8 mouse cellular contexts compared by ENCODE assay signal in genomic region chr11:97532354-97532753, GRCm38 (mm10). TPM values are rescaled to one million over a fixed set of nuclear protein-coding genes. Genes with fewer than 3 reads are reported as not detected.
A peak's percentile ranks its signal among the peaks of the same experiment; 100 is the strongest.
DNase-seq lines count a peak whose midpoint lies in the region; ATAC-seq and TF ChIP-seq lines count a peak whose summit lies in the region.

No protein-coding gene starts in this region.

- TF ChIP-seq EP300 in CH12.LX (IDR thresholded peaks at IDR 0.05; ENCODE audit: low read length): no peak
- TF ChIP-seq EP300 in liver, embryonic 14.5 days (IDR thresholded peaks at IDR 0.05; ENCODE audit: low read depth): no peak

- no peak for TF ChIP-seq CTCF in CH12.LX (conservative IDR thresholded peaks at IDR 0.05 in 1 of 2, IDR thresholded peaks at IDR 0.05 in 1 of 2; ENCODE audit: low read depth in 2 of 2, low read length in 2 of 2)
- no peak for TF ChIP-seq CTCF in liver, embryonic 14.5 days (IDR thresholded peaks at IDR 0.05; ENCODE audit: low read depth)

- peaks cover 16% of the 10 kb centered on the region for H3K9me3 ChIP-seq in CH12.LX (replicated peaks; ENCODE audit: low read length)
- no peaks in the 10 kb centered on the region for H3K9me3 ChIP-seq in embryonic facial prominence, embryonic 15.5 days (replicated peaks)
- no peaks in the 10 kb centered on the region for H3K9me3 ChIP-seq in liver, embryonic 14.5 days (ENCODE audit: control insufficient read depth, low read length)

- H3K27ac ChIP-seq in CH12.LX (ENCODE audit: insufficient read depth, low read depth): no peak overlapping the region
- no peak overlapping the region for H3K27ac ChIP-seq in embryonic facial prominence, embryonic 15.5 days (replicated peaks)
- no peak overlapping the region for H3K27ac ChIP-seq in liver, embryonic 14.5 days

- H3K4me2 ChIP-seq in CH12.LX (ENCODE audit: insufficient read depth, low read depth, poor library complexity, severe bottlenecking): peak overlapping the region; percentile 86
- peak overlapping the region; percentile 88 for H3K4me2 ChIP-seq in embryonic facial prominence, embryonic 15.5 days (replicated peaks)
- H3K4me2 ChIP-seq in liver, embryonic 14.5 days (ENCODE audit: low read depth): peak overlapping the region; percentile 66

- no peak for TF ChIP-seq RAD21 in CH12.LX (IDR thresholded peaks at IDR 0.05; ENCODE audit: low read depth, low read length)

- no peaks in the 10 kb centered on the region for H3K36me3 ChIP-seq in CH12.LX (replicated peaks in 1 of 2; ENCODE audit: control insufficient read depth in 1 of 2, insufficient read depth in 1 of 2, low read length in 1 of 2)
- no peaks in the 10 kb centered on the region for H3K36me3 ChIP-seq in embryonic facial prominence, embryonic 15.5 days
- no peaks in the 10 kb centered on the region for H3K36me3 ChIP-seq in liver, embryonic 14.5 days (replicated peaks; ENCODE audit: control insufficient read depth, insufficient read depth, low read depth)

- WGBS in embryonic facial prominence, embryonic 15.5 days: 10% methylated on average over 8 of the region's 8 CpGs
- WGBS in liver, embryonic 14.5 days (ENCODE audit: insufficient replicate concordance): 10% methylated on average over 8 of the region's 8 CpGs

- no peaks in the 10 kb centered on the region for H3K79me2 ChIP-seq in CH12.LX (replicated peaks; ENCODE audit: control insufficient read depth, extremely low read depth, insufficient read depth, poor library complexity, severe bottlenecking)

- H3K27me3 ChIP-seq in CH12.LX (replicated peaks): peaks cover 87% of the 10 kb centered on the region
- H3K27me3 ChIP-seq in embryonic facial prominence, embryonic 15.5 days: peaks cover 61% of the 10 kb centered on the region
- peaks cover 60% of the 10 kb centered on the region for H3K27me3 ChIP-seq in liver, embryonic 14.5 days (ENCODE audit: control insufficient read depth, insufficient read depth, low read length)

- in situ Hi-C loops in CH12.LX (cut with MboI; ENCODE audit: low pct_ligation_motif_present, low pct_unique_long_range_greater_than_20kb, low sequenced_read_pairs): loop anchor here (5.0 kb wide), 1 partner anchor 35 kb away; no protein-coding TSS in a partner anchor

- dilution Hi-C loops in CH12.LX (cut with MboI; ENCODE audit: extremely low pct_ligation_motif_present, extremely low pct_unique_long_range_greater_than_20kb, low sequenced_read_pairs): no loop called here

- peaks cover 13 to 25% of the 10 kb centered on the region in 2 experiments for H3K4me1 ChIP-seq in CH12.LX (ENCODE audit: control insufficient read depth in 1 of 2, insufficient read depth in 2 of 2)
- peaks cover 44% of the 10 kb centered on the region for H3K4me1 ChIP-seq in embryonic facial prominence, embryonic 15.5 days
- H3K4me1 ChIP-seq in liver, embryonic 14.5 days (replicated peaks; ENCODE audit: control insufficient read depth in 2 of 2, insufficient read depth in 2 of 2, low read length in 1 of 2): 0 out of 4 replicates have a peak, but pooled peaks cover 0 to 3% of the 10 kb centered on the region in 2 experiments

- intact Hi-C loops in heart, postnatal 14 days (cut with DNase I): loop anchor here (1.0 to 5.0 kb wide), 2 partner anchors 45 to 90 kb away; partner anchors contain the start of gene Srcin1
- intact Hi-C loops in left cerebral cortex, postnatal 14 days (cut with DNase I): loop anchor here (5.0 kb wide), 1 partner anchor 40 kb away; no protein-coding TSS in a partner anchor

- ATAC-seq in embryonic facial prominence, embryonic 15.5 days (ENCODE audit: insufficient number of reproducible peaks, low FRiP score, low TSS enrichment, low read depth): no peak
- ATAC-seq in liver, embryonic 14.5 days (ENCODE audit: insufficient read depth): no peak

- H3K4me3 ChIP-seq in CH12.LX (replicated peaks in 1 of 3; ENCODE audit: low read depth in 2 of 3, low read length in 2 of 3, poor library complexity in 1 of 3): peak overlapping the region; percentile 47 to 63 (median 52)
- H3K4me3 ChIP-seq in embryonic facial prominence, embryonic 15.5 days (replicated peaks): peak overlapping the region; percentile 46
- no peak overlapping the region for H3K4me3 ChIP-seq in liver, embryonic 14.5 days (ENCODE audit: insufficient read depth in 1 of 2, low read depth in 2 of 2, low read length in 2 of 2)

- no peak for TF ChIP-seq POLR2A in CH12.LX (IDR thresholded peaks at IDR 0.05; ENCODE audit: low read depth, low read length)

- peak; percentile 85 for DNase-seq in heart, adult 11 months
- no peak for DNase-seq in heart, postnatal 14 days
- DNase-seq in CH12.LX (ENCODE audit: extremely low read depth): no peak
- DNase-seq in liver, embryonic 14.5 days (ENCODE audit: low read depth in 3 of 3, low spot score in 3 of 3): no peak
- DNase-seq in urinary bladder, postnatal 10 days (ENCODE audit: low spot score): no peak
- DNase-seq in spleen, postnatal 36 days (ENCODE audit: low spot score in 2 of 2): no peak
- no peak for DNase-seq in left cerebral cortex, postnatal 14 days (ENCODE audit: low spot score in 2 of 2)

- H3K9ac ChIP-seq in CH12.LX (ENCODE audit: insufficient read depth, low read depth): peak overlapping the region; percentile 14; the same call in 1 of the 2 replicates
- H3K9ac ChIP-seq in embryonic facial prominence, embryonic 15.5 days: no peak overlapping the region
- H3K9ac ChIP-seq in liver, embryonic 14.5 days (replicated peaks): no peak overlapping the region

TF ChIP-seq in CH12.LX, 34 proteins besides CTCF, POLR2A, EP300 and RAD21:
- TF ChIP-seq USF1 (IDR thresholded peaks at IDR 0.05; ENCODE audit: low read depth, low read length): no peak
- no peak for TF ChIP-seq ZC3H11A (IDR thresholded peaks at IDR 0.05; ENCODE audit: low read depth, low read length)
- no peak for TF ChIP-seq ZMIZ1 (IDR thresholded peaks at IDR 0.05; ENCODE audit: low read depth, low read length)
- TF ChIP-seq ZKSCAN1 (IDR thresholded peaks at IDR 0.05; ENCODE audit: borderline replicate concordance, low read depth, low read length): no peak
- TF ChIP-seq MEF2A (IDR thresholded peaks at IDR 0.05; ENCODE audit: borderline replicate concordance, low read depth, low read length): no peak
- TF ChIP-seq JUND (conservative IDR thresholded peaks at IDR 0.05; ENCODE audit: low read depth, low read length): no peak
- TF ChIP-seq HCFC1 (IDR thresholded peaks at IDR 0.05; ENCODE audit: low read depth, low read length): no peak
- no peak for TF ChIP-seq SIN3A (IDR thresholded peaks at IDR 0.05; ENCODE audit: low read length)
- TF ChIP-seq POLR2AphosphoS2 (IDR thresholded peaks at IDR 0.05; ENCODE audit: low read depth, low read length): no peak
- no peak for TF ChIP-seq ELF1 (IDR thresholded peaks at IDR 0.05; ENCODE audit: low read depth, low read length)
- no peak for TF ChIP-seq JUN (IDR thresholded peaks at IDR 0.05; ENCODE audit: insufficient read depth, low read depth, low read length)
- TF ChIP-seq GABPA (IDR thresholded peaks at IDR 0.05; ENCODE audit: insufficient replicate concordance, low read depth, low read length): no peak
- TF ChIP-seq MAX (IDR thresholded peaks at IDR 0.05; ENCODE audit: low read length): no peak
- no peak for TF ChIP-seq IRF4 (IDR thresholded peaks at IDR 0.05; ENCODE audit: low read depth, low read length)
- no peak for TF ChIP-seq SMC3 (IDR thresholded peaks at IDR 0.05; ENCODE audit: low read depth, low read length)
- no peak for TF ChIP-seq PAX5 (IDR thresholded peaks at IDR 0.05; ENCODE audit: low read length)
- no peak for TF ChIP-seq KAT2A (IDR thresholded peaks at IDR 0.05; ENCODE audit: insufficient replicate concordance, low read length)
- TF ChIP-seq NRF1 (IDR thresholded peaks at IDR 0.05; ENCODE audit: low read depth, low read length): no peak

RNA-seq across cellular contexts. Expression of gene 4933428G20Rik, which starts 32.2 kb away (rescaled TPM):
- total RNA-seq in heart, postnatal 14 days (2021): not detected
- 0.17 TPM in 1 of 2 replicates, not detected in the other for total RNA-seq in CH12.LX (2012; rRNA removed)
- not detected in 2 replicates for total RNA-seq in CH12.LX (2014; rRNA removed)
- polyA plus RNA-seq in CH12.LX (2012; ENCODE audit: insufficient read length, low read depth): 0.30 and 0.50 TPM in 2 replicates
- 1.4 and 1.7 TPM in 2 replicates for polyA plus RNA-seq in embryonic facial prominence, embryonic 15.5 days (2015; fragmentation: Nextera tagmentation; extraction: Ambion mirVana)
- polyA plus RNA-seq in liver, embryonic 14.5 days (2012; rRNA removed): 0.02 TPM in 1 of 2 replicates, not detected in the other
- polyA plus RNA-seq in liver, embryonic 14.5 days (2014; fragmentation: Nextera tagmentation; extraction: Ambion mirVana): not detected in 2 replicates
- under 1 TPM in 1 of 2 experiments, not detected in 1; 0.23 TPM for total RNA-seq in left cerebral cortex, postnatal 14 days (2021)

RNA-seq across cellular contexts. Expression of gene Srcin1, which starts 43.6 kb away (rescaled TPM):
- under 1 TPM; 0.29 to 0.34 TPM for total RNA-seq in heart, postnatal 14 days (2021)
- total RNA-seq in CH12.LX (2012; rRNA removed) (0.08 TPM in 2 replicates), CH12.LX (2014; rRNA removed) (not detected in 2 replicates)
- 0.09 and 0.12 TPM in 2 replicates for polyA plus RNA-seq in CH12.LX (2012; ENCODE audit: insufficient read length, low read depth)
- polyA plus RNA-seq in embryonic facial prominence, embryonic 15.5 days (2015; fragmentation: Nextera tagmentation; extraction: Ambion mirVana): 2.0 and 2.2 TPM in 2 replicates
- polyA plus RNA-seq in liver, embryonic 14.5 days (2012; rRNA removed): 0.04 and 0.06 TPM in 2 replicates
- not detected in 2 replicates for polyA plus RNA-seq in liver, embryonic 14.5 days (2014; fragmentation: Nextera tagmentation; extraction: Ambion mirVana)
- 100 to 1,000 TPM; 341 to 382 TPM for total RNA-seq in left cerebral cortex, postnatal 14 days (2021)

Comparison
In these comparisons a context has a peak if more than half of its experiments do, and no peak if none do; other contexts are left out.
1. H3K4me3 ChIP-seq: peak in CH12.LX (3 of 3) and embryonic facial prominence, embryonic 15.5 days (single experiment); none in liver, embryonic 14.5 days (0 of 2).
2. RNA of gene Srcin1, which starts 43.6 kb away (total RNA-seq): 341 to 382 TPM in left cerebral cortex, postnatal 14 days; 0.29 to 0.34 TPM in heart, postnatal 14 days and 0.08 TPM in CH12.LX; every median in the first group is over 100 times any median in the second.
3. Peak in every context shown above with its lines, with median percentiles within 50 percentile points of each other: H3K4me2 ChIP-seq.